Comparison of ENCODE assay signal across 9 mouse cellular contexts in the genomic region with DNA sequence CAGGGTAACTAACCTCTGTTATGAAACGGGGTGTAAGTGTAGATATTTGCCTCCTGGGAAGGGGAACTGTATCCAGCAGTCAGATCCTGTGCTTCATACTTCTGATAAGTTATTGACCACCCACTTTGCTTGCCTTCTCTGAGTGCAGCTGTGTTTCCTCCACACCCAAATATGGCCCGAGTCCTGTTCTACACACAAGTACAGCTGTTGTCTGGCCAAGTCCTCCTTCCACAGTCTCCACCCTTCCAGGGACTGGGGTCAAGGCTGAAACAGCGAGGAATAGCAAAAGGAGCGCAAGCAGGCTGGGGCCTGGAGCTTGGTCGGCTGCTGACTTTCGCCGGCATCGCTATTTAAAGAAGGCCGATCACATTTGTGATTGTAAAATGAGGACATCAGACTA. TPM values are rescaled to one million over a fixed set of nuclear protein-coding genes. Genes with fewer than 3 reads are reported as not detected.
DNase-seq lines count a peak whose midpoint lies in the region; ATAC-seq and TF ChIP-seq lines count a peak whose summit lies in the region.
"Had no signal": no experiment of that assay in that cellular context is flagged by ENCODE, and none has a peak within 500 bp of the region (broad histone marks: within the 10 kb centered on the region; RNA-seq: fewer than 3 reads in every experiment).

No protein-coding gene starts in this region.

- no peak for TF ChIP-seq POLR2A in myocyte (IDR thresholded peaks at IDR 0.05; ENCODE audit: insufficient read length, low read depth)

- no peak overlapping the region for H3K27ac ChIP-seq in heart, embryonic 11.5 days (ENCODE audit: low read depth, low read length)
- no peak overlapping the region for H3K27ac ChIP-seq in midbrain, embryonic 13.5 days
- H3K27ac ChIP-seq: midbrain, embryonic 12.5 days had no signal

- no peaks in the 10 kb centered on the region for H3K27me3 ChIP-seq in heart, embryonic 11.5 days (ENCODE audit: control insufficient read depth, insufficient read depth, low read length)
- no peaks in the 10 kb centered on the region for H3K27me3 ChIP-seq in myocyte (ENCODE audit: control insufficient read depth, insufficient read depth, insufficient read length)
- no peaks in the 10 kb centered on the region for H3K27me3 ChIP-seq in midbrain, embryonic 13.5 days
- H3K27me3 ChIP-seq: midbrain, embryonic 12.5 days had no signal

- H3ac ChIP-seq in myocyte (ENCODE audit: control insufficient read depth, insufficient read length): no peak overlapping the region

- no peak overlapping the region for H3K9ac ChIP-seq in heart, embryonic 11.5 days (ENCODE audit: low read depth, low read length)
- H3K9ac ChIP-seq in midbrain, embryonic 13.5 days (replicated peaks): no peak overlapping the region
- H3K9ac ChIP-seq: midbrain, embryonic 12.5 days had no signal

- ATAC-seq in heart, embryonic 11.5 days (replicated peaks; ENCODE audit: insufficient number of reproducible peaks, low FRiP score, low TSS enrichment): no peak
- ATAC-seq in midbrain, embryonic 13.5 days: no peak

- no peaks in the 10 kb centered on the region for H3K36me3 ChIP-seq in heart, embryonic 11.5 days (ENCODE audit: control insufficient read depth, insufficient read depth, low read length)
- no peaks in the 10 kb centered on the region for H3K36me3 ChIP-seq in myocyte (ENCODE audit: control insufficient read depth, insufficient read depth)
- no peaks in the 10 kb centered on the region for H3K36me3 ChIP-seq in midbrain, embryonic 13.5 days
- H3K36me3 ChIP-seq: midbrain, embryonic 12.5 days had no signal

- no peaks in the 10 kb centered on the region for H3K79me2 ChIP-seq in myocyte (ENCODE audit: control insufficient read depth, insufficient read depth)

- no peaks in the 10 kb centered on the region for H3K4me1 ChIP-seq in heart, embryonic 11.5 days (ENCODE audit: control insufficient read depth, insufficient read depth, low read length)
- H3K4me1 ChIP-seq in midbrain, embryonic 13.5 days (replicated peaks): no peaks in the 10 kb centered on the region
- H3K4me1 ChIP-seq: midbrain, embryonic 12.5 days had no signal

- no peak overlapping the region for H3K4me3 ChIP-seq in heart, embryonic 11.5 days (ENCODE audit: low read depth, low read length)
- no peak overlapping the region for H3K4me3 ChIP-seq in myocyte
- H3K4me3 ChIP-seq in midbrain, embryonic 13.5 days (replicated peaks): no peak overlapping the region
- H3K4me3 ChIP-seq: midbrain, embryonic 12.5 days had no signal

- peak; percentile 61 to 79 for DNase-seq in heart, adult 18-20 months
- DNase-seq in gastrocnemius, adult 8-10 months (ENCODE audit: low spot score in 2 of 2): peak; percentile 13 to 39
- peak; percentile 53 for DNase-seq in heart, postnatal 4 days
- DNase-seq in natural killer cell, adult 2 months (ENCODE audit: low spot score in 2 of 2): no peak
- no peak for DNase-seq in right cerebral cortex, postnatal 36 days (ENCODE audit: low spot score in 2 of 2)

- no peak overlapping the region for H3K4me2 ChIP-seq in heart, embryonic 11.5 days
- H3K4me2 ChIP-seq in myocyte (ENCODE audit: low read depth): no peak overlapping the region
- H3K4me2 ChIP-seq in midbrain, embryonic 13.5 days (replicated peaks): no peak overlapping the region
- H3K4me2 ChIP-seq: midbrain, embryonic 12.5 days had no signal

- H3K9me3 ChIP-seq in heart, embryonic 11.5 days (replicated peaks; ENCODE audit: control insufficient read depth, low read length): no peaks in the 10 kb centered on the region
- no peaks in the 10 kb centered on the region for H3K9me3 ChIP-seq in midbrain, embryonic 13.5 days
- H3K9me3 ChIP-seq: midbrain, embryonic 12.5 days had no signal

- 80% methylated on average over 9 of the region's 9 CpGs for WGBS in heart, embryonic 11.5 days (ENCODE audit: insufficient replicate concordance)
- WGBS in midbrain, embryonic 13.5 days: 87% methylated on average over 9 of the region's 9 CpGs

TF ChIP-seq in myocyte, 11 proteins besides CTCF, POLR2A, EP300 and RAD21:
- TF ChIP-seq TCF3 (IDR thresholded peaks at IDR 0.05; ENCODE audit: insufficient read length, low read depth): no peak
- TF ChIP-seq SRF (IDR thresholded peaks at IDR 0.05; ENCODE audit: control insufficient read depth, insufficient read length, low read depth): peak; percentile 94
- no peak for TF ChIP-seq E2F4 (IDR thresholded peaks at IDR 0.05; ENCODE audit: insufficient read depth)
- no peak for TF ChIP-seq USF1 (IDR thresholded peaks at IDR 0.05; ENCODE audit: low read depth)
- no peak for TF ChIP-seq POLR2AphosphoS2 (IDR thresholded peaks at IDR 0.05; ENCODE audit: insufficient read length, low read depth)
- TF ChIP-seq CEBPB (IDR thresholded peaks at IDR 0.05; ENCODE audit: insufficient read depth, poor library complexity, severe bottlenecking): no peak
- TF ChIP-seq TCF12 (IDR thresholded peaks at IDR 0.05; ENCODE audit: insufficient read depth, poor library complexity, severe bottlenecking): no peak
- no peak for TF ChIP-seq MAX (IDR thresholded peaks at IDR 0.05; ENCODE audit: low read depth)
- TF ChIP-seq MYOD1 (IDR thresholded peaks at IDR 0.05; ENCODE audit: control insufficient read depth in 1 of 3, insufficient read length in 2 of 3, low read depth in 2 of 3): peak in 2 of 3 experiments; percentile 30 to 47
- TF ChIP-seq MYOG (IDR thresholded peaks at IDR 0.05; ENCODE audit: control insufficient read depth in 1 of 3, insufficient read depth in 1 of 3, insufficient read length in 2 of 3, low read depth in 2 of 3): peak in 1 of 3 experiments; percentile 15
- TF ChIP-seq REST (IDR thresholded peaks at IDR 0.05; ENCODE audit: insufficient read depth, insufficient read length): no peak

RNA-seq across cellular contexts. Expression of a gene that starts 37.3 kb away (rescaled TPM):
- total RNA-seq in heart, adult 18-20 months (2021): 10 to 100 TPM; 16.8 to 18.1 TPM
- 32.1 and 35.7 TPM in 2 replicates for polyA plus RNA-seq in heart, embryonic 11.5 days (2014; fragmentation: Nextera tagmentation; extraction: Ambion mirVana)
- total RNA-seq in gastrocnemius, adult 8-10 months (2022): 1 to 10 TPM; 8.6 to 9.1 (median 9.0) TPM
- 10 to 100 TPM; 31.3 to 32.4 TPM for total RNA-seq in heart, postnatal 4 days (2021)
- polyA plus RNA-seq in myocyte (2012; fragmentation: generic; extraction: Trizol): 20.1 TPM
- 40.4 and 42.2 TPM in 2 replicates for polyA plus RNA-seq in midbrain, embryonic 13.5 days (2015; fragmentation: Nextera tagmentation; extraction: Ambion mirVana)

Comparison
In these comparisons a context has a peak if more than half of its experiments do, and no peak if none do; other contexts are left out.
1. DNase-seq: peak in heart, adult 18-20 months (2 of 2), gastrocnemius, adult 8-10 months (2 of 2) and heart, postnatal 4 days (single experiment); none in natural killer cell, adult 2 months (0 of 2) and right cerebral cortex, postnatal 36 days (0 of 2).